Mouse (Mus musculus) myocyte (in vitro differentiated cells): ENCODE data around the gene Auts2. TPM values are rescaled to one million over a fixed set of nuclear protein-coding genes. Genes with fewer than 3 reads are reported as not detected.

Source experiments
- H3K27me3 ChIP-seq: one replicate; pipeline ENCODE4 v1.6.1; 2011; ENCODE audit not compliant: control insufficient read depth, insufficient read depth, insufficient read length
- H3K36me3 ChIP-seq: one replicate; pipeline ENCODE4 v1.6.1; 2011; ENCODE audit not compliant: control insufficient read depth, insufficient read depth
- H3K4me2 ChIP-seq: one replicate; pipeline ENCODE4 v1.6.1; 2011; ENCODE audit warnings: low read depth, control low read depth
- H3K4me3 ChIP-seq: one replicate; pipeline ENCODE4 v1.5.1; 2011; ENCODE audit warnings: mild to moderate bottlenecking, control low read depth, moderate library complexity
- H3K79me2 ChIP-seq: one replicate; pipeline ENCODE4 v1.6.1; 2011; ENCODE audit not compliant: control insufficient read depth, insufficient read depth
- H3ac ChIP-seq: one replicate; pipeline ENCODE4 v1.6.1; 2011; ENCODE audit not compliant: control insufficient read depth, insufficient read length
- CEBPB ChIP-seq: IDR thresholded peaks from 2 replicates; pipeline ENCODE4 v1.6.1; 2011; ENCODE audit warnings: mild to moderate bottlenecking, moderate library complexity; ENCODE audit not compliant: poor library complexity, insufficient read depth, severe bottlenecking
- E2F4 ChIP-seq: IDR thresholded peaks from one replicate; pipeline ENCODE4 v1.6.1; 2011; ENCODE audit warnings: mild to moderate bottlenecking, control low read depth, moderate library complexity; ENCODE audit not compliant: insufficient read depth
- MAX ChIP-seq: IDR thresholded peaks from one replicate; pipeline ENCODE4 v1.6.1; 2011; ENCODE audit warnings: low read depth, mild to moderate bottlenecking, control low read depth
- MYOD1 ChIP-seq, 3 experiments: IDR thresholded peaks; one replicate each; pipeline ENCODE4 v1.6.1; 2011; ENCODE audit warnings: control low read depth in 2 of 3, low read depth in 2 of 3, mild to moderate bottlenecking in 2 of 3, moderate library complexity in 1 of 3; ENCODE audit not compliant: insufficient read length in 2 of 3, control insufficient read depth in 1 of 3
- MYOG ChIP-seq, 3 experiments: IDR thresholded peaks; one replicate each; pipeline ENCODE4 v1.6.1; 2011; ENCODE audit warnings: control low read depth in 2 of 3, low read depth in 2 of 3, mild to moderate bottlenecking in 2 of 3; ENCODE audit not compliant: insufficient read length in 2 of 3, control insufficient read depth in 1 of 3, insufficient read depth in 1 of 3
- POLR2A ChIP-seq: IDR thresholded peaks from one replicate; pipeline ENCODE4 v1.6.1; 2011; ENCODE audit warnings: low read depth, mild to moderate bottlenecking, control low read depth, moderate library complexity; ENCODE audit not compliant: insufficient read length
- POLR2AphosphoS2 ChIP-seq: IDR thresholded peaks from one replicate; pipeline ENCODE4 v1.6.1; 2011; ENCODE audit warnings: low read depth, control low read depth; ENCODE audit not compliant: insufficient read length
- REST ChIP-seq: IDR thresholded peaks from one replicate; pipeline ENCODE4 v1.6.1; 2011; ENCODE audit warnings: mild to moderate bottlenecking, control low read depth, moderate library complexity; ENCODE audit not compliant: insufficient read depth, insufficient read length
- SRF ChIP-seq: IDR thresholded peaks from one replicate; pipeline ENCODE4 v1.6.1; 2011; ENCODE audit warnings: low read depth; ENCODE audit not compliant: control insufficient read depth, insufficient read length
- TCF12 ChIP-seq: IDR thresholded peaks from one replicate; pipeline ENCODE4 v1.6.1; 2011; ENCODE audit warnings: mild to moderate bottlenecking, control low read depth; ENCODE audit not compliant: poor library complexity, insufficient read depth, severe bottlenecking
- TCF3 ChIP-seq: IDR thresholded peaks from one replicate; pipeline ENCODE4 v1.6.1; 2011; ENCODE audit warnings: low read depth, control low read depth; ENCODE audit not compliant: insufficient read length
- USF1 ChIP-seq: IDR thresholded peaks from one replicate; pipeline ENCODE4 v1.6.1; 2011; ENCODE audit warnings: low read depth, mild to moderate bottlenecking, control low read depth, moderate library complexity
- polyA plus RNA-seq: library from polyadenylated mRNA; unstranded; fragments of >200 nt; fragmentation: generic; extraction: Trizol; gene quantifications from one replicate; pipeline ENCODE4 v1.2.1, GENCODE M21; 2012; ENCODE audit warnings: missing spikeins

Auts2 gene
- polyA plus RNA-seq, 1 experiment: 8.0 TPM

DNA sequence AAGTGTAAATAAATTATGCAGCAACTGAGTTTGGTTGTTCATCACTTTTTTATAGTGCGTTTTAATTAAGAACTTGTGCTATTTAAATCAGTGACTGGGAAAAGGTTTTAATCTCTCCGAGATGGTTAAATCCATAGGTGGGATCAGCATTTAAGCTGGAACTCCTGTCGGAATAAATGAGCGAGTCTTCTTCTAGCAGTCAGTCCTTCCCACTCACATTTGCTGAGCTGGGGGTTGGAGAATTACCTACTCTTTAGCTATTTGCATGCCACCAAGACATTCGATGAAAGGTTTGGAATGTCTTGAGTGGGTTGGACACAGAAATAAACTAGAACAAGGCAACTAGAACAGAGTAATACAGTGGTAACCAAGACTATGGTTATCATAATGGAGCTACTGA, 45.1 kb downstream of the Auts2 start:
- Histone ChIP-seq H3K4me3 (no peak overlapping the region), H3K4me2 (no peak overlapping the region), H3K36me3 (no peaks in the 10 kb centered on the region), H3K27me3 (no peaks in the 10 kb centered on the region), H3K79me2 (no peaks in the 10 kb centered on the region), H3ac (no peak overlapping the region)
- no peak for TF ChIP-seq MYOG (IDR thresholded peaks at IDR 0.05; ENCODE audit: control insufficient read depth in 1 of 3, insufficient read depth in 1 of 3, insufficient read length in 2 of 3, low read depth in 2 of 3)
- TF ChIP-seq TCF12: no peak
- no peak for TF ChIP-seq POLR2A
- no peak for TF ChIP-seq MAX
- TF ChIP-seq REST: no peak

DNA sequence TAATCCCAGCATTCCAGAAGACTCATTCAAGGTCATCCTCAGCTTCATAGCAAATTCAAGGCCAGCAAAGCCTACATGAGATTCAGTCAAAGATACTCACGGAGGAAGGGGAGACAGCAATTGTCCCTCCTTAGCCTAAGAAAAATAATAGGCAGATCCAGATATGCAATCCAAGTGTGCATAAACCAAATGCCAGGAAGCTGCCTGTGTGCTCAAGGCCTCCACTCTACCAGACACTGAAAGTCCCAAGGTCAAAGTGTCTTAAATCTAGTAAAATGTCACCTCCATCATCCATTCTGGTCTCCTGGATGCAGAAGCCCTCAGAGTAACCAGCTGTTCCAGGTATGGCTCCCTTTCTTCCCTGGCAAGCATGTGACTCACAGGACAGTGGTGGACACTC, 50.4 kb downstream of the Auts2 start:
- H3K36me3 ChIP-seq: no peaks in the 10 kb centered on the region
- H3K27me3 ChIP-seq: no peaks in the 10 kb centered on the region
- TF ChIP-seq TCF3: no peak
- TF ChIP-seq MYOG (IDR thresholded peaks at IDR 0.05; ENCODE audit: control insufficient read depth in 1 of 3, insufficient read depth in 1 of 3, insufficient read length in 2 of 3, low read depth in 2 of 3): no peak
- no peak for TF ChIP-seq CEBPB
- TF ChIP-seq POLR2AphosphoS2: no peak
- no peak for TF ChIP-seq E2F4
- no peak for TF ChIP-seq POLR2A
- no peak for TF ChIP-seq SRF
- no peak for TF ChIP-seq MAX
- TF ChIP-seq USF1: no peak
- no peak for TF ChIP-seq MYOD1 (IDR thresholded peaks at IDR 0.05; ENCODE audit: control insufficient read depth in 1 of 3, insufficient read length in 2 of 3, low read depth in 2 of 3)
- TF ChIP-seq REST: no peak
- no peak for TF ChIP-seq TCF12
- H3K79me2 ChIP-seq: no peaks in the 10 kb centered on the region
- H3K4me2 ChIP-seq: no peak overlapping the region
- no peak overlapping the region for H3ac ChIP-seq
- H3K4me3 ChIP-seq: no peak overlapping the region

- Histone ChIP-seq H3ac (no peak overlapping the region), H3K4me3 (no peak overlapping the region), H3K36me3 (no peaks in the 10 kb centered on the region), H3K27me3 (no peaks in the 10 kb centered on the region), H3K79me2 (no peaks in the 10 kb centered on the region), H3K4me2 (no peak overlapping the region)
- TF ChIP-seq REST (no peak), CEBPB (no peak), MYOG (IDR thresholded peaks at IDR 0.05; ENCODE audit: control insufficient read depth in 1 of 3, insufficient read depth in 1 of 3, insufficient read length in 2 of 3, low read depth in 2 of 3) (no peak), E2F4 (no peak), SRF (no peak), POLR2AphosphoS2 (no peak), MYOD1 (IDR thresholded peaks at IDR 0.05; ENCODE audit: control insufficient read depth in 1 of 3, insufficient read length in 2 of 3, low read depth in 2 of 3) (no peak), TCF12 (no peak)
These were observed 51.1 kb downstream of the Auts2 start for GRCm38 (mm10) chr5:132492040-132492439.

GRCm38 (mm10) chr5:132491508-132491907, 51.6 kb downstream of the Auts2 start:
- Histone ChIP-seq H3K4me3 (no peak overlapping the region), H3K79me2 (no peaks in the 10 kb centered on the region), H3ac (no peak overlapping the region), H3K36me3 (no peaks in the 10 kb centered on the region), H3K4me2 (no peak overlapping the region), H3K27me3 (no peaks in the 10 kb centered on the region)
- TF ChIP-seq SRF (no peak), MYOG (IDR thresholded peaks at IDR 0.05; ENCODE audit: control insufficient read depth in 1 of 3, insufficient read depth in 1 of 3, insufficient read length in 2 of 3, low read depth in 2 of 3) (no peak), MAX (no peak), CEBPB (no peak), USF1 (no peak), TCF3 (no peak), REST (no peak), POLR2AphosphoS2 (no peak), E2F4 (no peak), MYOD1 (IDR thresholded peaks at IDR 0.05; ENCODE audit: control insufficient read depth in 1 of 3, insufficient read length in 2 of 3, low read depth in 2 of 3) (no peak), TCF12 (no peak), POLR2A (no peak)

DNA sequence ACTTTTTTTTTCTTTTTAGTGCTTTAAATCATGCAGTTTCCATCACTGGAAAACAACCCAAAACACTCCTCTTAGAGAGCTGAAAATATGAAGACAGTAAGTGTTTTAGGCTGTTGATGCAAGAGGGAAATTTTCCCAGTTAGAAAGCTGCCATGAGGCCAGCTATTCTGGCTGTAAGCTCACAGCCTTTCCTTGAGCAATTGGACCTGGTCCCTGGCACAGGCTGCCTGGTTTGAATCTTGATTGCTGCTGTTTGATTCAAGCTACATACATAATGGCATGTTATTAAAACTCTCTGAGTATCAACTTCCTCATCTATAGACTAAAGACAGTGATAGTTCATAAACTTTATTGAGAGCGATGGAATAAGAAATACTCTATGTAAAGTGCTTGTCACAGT, 52.8 kb downstream of the Auts2 start:
- H3ac ChIP-seq: no peak overlapping the region
- no peaks in the 10 kb centered on the region for H3K36me3 ChIP-seq
- H3K79me2 ChIP-seq: no peaks in the 10 kb centered on the region
- H3K4me3 ChIP-seq: no peak overlapping the region
- H3K4me2 ChIP-seq: no peak overlapping the region
- no peak for TF ChIP-seq SRF
- TF ChIP-seq TCF12: no peak
- no peak for TF ChIP-seq REST
- TF ChIP-seq POLR2A: no peak
- H3K27me3 ChIP-seq: no peaks in the 10 kb centered on the region
